Mouse (Mus musculus) common myeloid progenitor, adult 5-6 weeks (primary cell): ENCODE measurements around the gene Afp. TPM values are rescaled to one million over a fixed set of nuclear protein-coding genes. Genes with fewer than 3 reads are reported as not detected.

Experiments used
- ATAC-seq: replicated peaks from 2 replicates; pipeline ENCODE4 v1.8.0; 2016; ENCODE audit warnings: low read depth, mild to moderate bottlenecking, moderate TSS enrichment, inconsistent platforms; ENCODE audit not compliant: poor library complexity, severe bottlenecking
- total RNA-seq: library from RNA; stranded (forward); fragments of 200-1000, 187-1606 nt; gene quantifications from 2 replicates; pipeline ENCODE4 v1.2.3, GENCODE M21; 2017

Gene Afp
- 0.19 and 0.59 TPM in 2 replicates for total RNA-seq

DNA sequence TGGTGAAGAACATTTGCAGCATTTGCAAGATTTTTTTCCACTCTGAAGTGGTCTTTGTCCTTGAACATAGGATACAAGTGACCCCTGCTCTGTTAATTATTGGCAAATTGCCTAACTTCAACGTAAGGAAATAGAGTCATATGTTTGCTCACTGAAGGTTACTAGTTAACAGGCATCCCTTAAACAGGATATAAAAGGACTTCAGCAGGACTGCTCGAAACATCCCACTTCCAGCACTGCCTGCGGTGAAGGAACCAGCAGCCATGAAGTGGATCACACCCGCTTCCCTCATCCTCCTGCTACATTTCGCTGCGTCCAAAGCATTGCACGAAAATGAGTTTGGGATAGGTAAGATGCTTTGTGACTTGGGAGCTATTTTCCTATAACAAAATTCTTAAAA, at the start of gene Afp:
Gene Afp, plus strand, starts transcription at position 220 of the 400 bp plus-strand sequence.
- ATAC-seq: no peak

DNA sequence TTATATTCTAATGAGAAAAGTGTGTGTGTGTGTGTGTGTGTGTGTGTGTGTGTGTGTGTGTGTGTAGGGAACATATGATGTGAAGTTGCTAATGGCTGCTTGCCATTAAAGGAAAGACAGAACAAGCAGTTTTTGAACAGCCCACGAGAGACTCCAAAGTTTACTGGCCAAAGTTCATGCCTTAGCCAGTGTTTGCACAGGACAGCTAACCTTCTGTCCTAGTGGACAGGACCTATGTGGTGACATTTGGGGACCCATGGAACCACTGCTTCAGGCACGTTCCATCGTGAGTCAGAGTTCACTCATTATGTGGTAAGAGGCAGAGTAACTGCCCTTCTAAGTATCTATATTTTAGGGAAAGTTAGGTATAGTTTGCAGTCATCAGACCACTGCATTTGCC, 43.0 kb upstream of the Afp start:
- no peak for ATAC-seq

- ATAC-seq: no peak
Measured at GRCm38 (mm10) chr5:90449961-90450360, 40.6 kb upstream of the Afp start.

- 0 out of 2 replicates have a peak, but pooled peaks have one; percentile 32 for ATAC-seq
Measured at GRCm38 (mm10) chr5:90452711-90453110, 37.8 kb upstream of the Afp start.

- ATAC-seq: no peak
Measured at GRCm38 (mm10) chr5:90457241-90457640, 33.3 kb upstream of the Afp start.

- no peak for ATAC-seq
Measured at GRCm38 (mm10) chr5:90458727-90459126, 31.8 kb upstream of the Afp start.

- no peak for ATAC-seq
Measured at GRCm38 (mm10) chr5:90460619-90461018, 29.9 kb upstream of the Afp start, which contains the start of gene Alb. Gene Alb, plus strand, starts transcription at chr5:90460897.

DNA sequence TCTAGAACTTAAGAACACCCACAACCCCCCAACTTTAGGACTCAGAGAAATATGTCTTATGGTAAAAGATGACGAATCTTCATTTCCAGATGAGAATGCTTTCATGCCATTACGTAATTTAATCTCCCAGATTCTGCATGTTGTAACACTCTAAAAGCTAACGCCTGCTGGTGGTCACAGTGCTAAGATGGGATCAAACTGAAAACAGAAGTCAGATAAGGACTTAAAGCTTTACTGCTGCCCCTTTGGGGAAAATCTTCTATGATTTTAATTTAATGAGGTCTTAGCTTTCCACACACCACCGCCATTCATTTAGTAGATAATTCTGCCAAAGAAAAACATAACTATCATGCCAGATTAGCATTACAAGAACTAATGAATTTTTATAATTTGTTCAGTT, 23.7 kb upstream of the Afp start:
- no peak for ATAC-seq

GRCm38 (mm10) chr5:90467245-90467644, 23.3 kb upstream of the Afp start:
- no peak for ATAC-seq

DNA sequence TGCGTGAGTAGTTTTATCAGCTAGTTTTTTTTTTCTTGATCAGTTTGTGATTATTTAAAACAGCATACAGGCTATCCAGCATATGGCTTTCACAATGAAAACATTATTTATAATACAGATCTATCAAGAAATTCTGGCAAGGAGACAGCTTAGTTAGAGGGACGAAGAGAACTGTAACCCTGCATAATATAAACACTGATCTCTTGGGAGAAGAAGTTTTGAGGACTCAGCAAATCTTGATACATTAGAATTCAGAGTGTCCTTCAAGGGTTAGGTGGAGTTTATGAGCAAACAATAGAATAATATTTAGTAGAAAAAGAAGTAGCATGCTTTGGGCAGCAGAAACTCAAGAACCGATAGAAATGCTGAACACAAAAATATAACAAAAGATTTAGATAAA, 19.7 kb upstream of the Afp start:
- no peak for ATAC-seq

DNA sequence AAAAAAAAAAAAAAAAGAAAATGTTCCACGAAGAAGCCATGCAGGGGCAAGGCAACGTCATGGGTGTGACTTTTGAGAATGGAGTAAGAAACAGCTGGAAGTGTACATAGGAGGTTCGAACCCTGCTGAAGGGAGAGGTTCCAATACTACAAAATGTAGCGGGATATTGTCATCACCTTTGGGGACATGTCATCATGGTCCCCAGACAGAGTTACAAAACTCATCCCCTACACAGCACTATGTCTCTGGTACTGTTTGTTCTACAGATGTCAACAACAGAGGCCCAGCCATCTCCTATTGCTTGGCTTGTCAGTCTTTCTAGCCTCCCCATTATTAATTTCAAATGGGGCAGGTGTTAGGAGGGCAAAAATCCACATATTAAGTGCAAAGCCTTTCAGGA, 16.6 kb upstream of the Afp start:
- no peak for ATAC-seq

- no peak for ATAC-seq
Measured at GRCm38 (mm10) chr5:90474369-90474768, 16.2 kb upstream of the Afp start.

DNA sequence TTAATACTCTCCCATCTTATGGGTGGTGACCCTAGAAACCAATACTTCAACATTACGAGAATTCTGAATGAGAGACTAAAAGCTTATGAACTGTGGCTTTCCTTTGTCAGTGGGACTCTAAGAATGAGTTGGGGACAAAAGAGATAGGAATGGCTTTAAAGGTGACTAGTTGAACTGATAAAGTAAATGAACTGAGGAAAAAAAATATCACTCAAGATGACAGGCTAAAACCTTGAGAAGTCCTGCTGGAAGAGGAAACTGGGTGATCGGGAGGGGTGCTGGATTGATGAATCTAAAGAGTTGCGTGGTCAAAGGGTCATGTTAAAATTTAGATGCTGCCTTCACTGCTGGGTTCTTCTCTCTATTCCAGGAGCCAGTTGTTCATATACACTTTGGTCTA, 13.8 kb upstream of the Afp start:
- no peak for ATAC-seq

DNA sequence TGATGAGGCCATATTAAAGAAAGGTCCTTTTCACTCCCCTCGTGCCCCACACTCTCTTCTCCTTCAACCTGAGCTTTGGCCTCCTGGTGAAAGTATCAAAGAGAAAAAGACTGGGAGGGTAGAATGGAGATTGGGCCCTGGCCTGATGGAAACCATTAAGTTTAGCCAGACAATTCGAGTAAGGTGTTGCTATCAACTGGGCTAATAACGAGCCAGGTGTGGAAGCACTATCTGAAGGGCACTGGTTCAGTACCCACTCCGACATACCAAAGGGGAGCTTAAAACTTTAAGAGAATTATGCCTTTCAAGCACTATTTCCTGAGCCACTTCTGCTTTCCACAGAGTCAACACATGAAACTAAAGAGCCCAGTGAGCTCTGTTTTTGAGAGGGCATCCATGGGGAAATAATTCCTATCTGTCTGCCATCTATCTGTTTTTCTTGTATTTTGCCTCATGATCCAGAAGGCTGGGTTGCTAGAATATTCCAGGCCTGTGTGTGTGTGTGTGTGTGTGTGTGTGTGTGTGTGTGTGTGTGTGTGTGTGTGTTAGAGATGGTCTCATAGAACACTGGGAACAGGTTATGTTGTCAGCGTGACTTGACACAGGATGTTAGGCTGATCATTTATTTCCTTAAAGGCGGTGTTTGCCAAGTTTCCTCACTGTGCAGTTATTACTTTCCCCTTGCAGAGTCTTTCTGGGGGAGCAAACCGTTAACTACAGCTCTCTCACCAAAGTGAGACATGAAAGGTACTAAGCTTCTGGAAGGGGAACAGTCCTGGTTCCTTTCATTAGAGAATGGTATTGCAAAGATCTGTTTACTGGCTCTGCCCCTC, 13.0 kb upstream of the Afp start:
- peak; percentile 54; the same call in 1 of the 2 replicates for ATAC-seq

- 0 out of 2 replicates have a peak, but pooled peaks have one; percentile 39 for ATAC-seq
Measured at GRCm38 (mm10) chr5:90478886-90479285, 11.7 kb upstream of the Afp start.

- ATAC-seq: no peak
Measured at GRCm38 (mm10) chr5:90485597-90485996, 4.9 kb upstream of the Afp start.

DNA sequence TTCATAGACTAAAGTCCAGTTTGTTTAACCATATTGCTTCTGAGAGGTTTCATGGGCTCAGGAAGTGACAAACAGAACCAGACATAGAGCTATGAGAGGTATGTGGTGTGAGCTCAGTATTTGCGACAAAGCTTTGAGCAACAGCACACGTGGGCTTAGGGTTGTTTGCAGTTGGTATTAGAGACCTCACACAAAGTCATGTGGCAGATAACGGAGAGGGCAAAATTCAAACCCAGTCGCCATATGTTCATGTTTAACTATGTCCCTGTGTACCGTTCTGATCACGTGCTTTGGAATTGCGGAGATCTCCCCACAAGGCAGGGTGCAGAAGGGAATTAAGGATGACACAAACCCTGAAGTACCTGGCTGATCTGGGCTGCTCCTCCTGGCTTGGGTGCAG, 2.2 kb upstream of the Afp start:
- ATAC-seq: no peak

GRCm38 (mm10) chr5:90492440-90492839, 1.9 kb downstream of the Afp start:
- ATAC-seq: peak; percentile 72

DNA sequence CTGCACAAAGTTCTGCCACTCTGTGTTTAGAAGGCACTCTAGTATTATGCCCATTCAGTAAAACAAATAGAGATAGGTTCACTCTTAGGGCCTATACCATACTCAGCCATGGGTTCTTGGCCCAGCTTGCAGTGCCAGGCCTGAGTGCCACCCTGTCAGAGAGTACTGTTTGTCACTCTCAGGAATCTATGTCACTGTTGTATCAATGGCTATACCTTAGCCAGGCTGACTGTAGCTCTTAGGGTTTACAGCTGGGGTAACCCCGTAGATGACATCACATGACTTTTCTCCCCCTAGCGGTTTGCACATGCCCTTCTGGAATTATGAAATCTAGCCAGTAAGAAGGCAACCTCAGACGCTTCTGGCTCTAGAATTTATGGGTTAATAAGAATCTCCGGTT, 3.8 kb downstream of the Afp start:
- no peak for ATAC-seq

DNA sequence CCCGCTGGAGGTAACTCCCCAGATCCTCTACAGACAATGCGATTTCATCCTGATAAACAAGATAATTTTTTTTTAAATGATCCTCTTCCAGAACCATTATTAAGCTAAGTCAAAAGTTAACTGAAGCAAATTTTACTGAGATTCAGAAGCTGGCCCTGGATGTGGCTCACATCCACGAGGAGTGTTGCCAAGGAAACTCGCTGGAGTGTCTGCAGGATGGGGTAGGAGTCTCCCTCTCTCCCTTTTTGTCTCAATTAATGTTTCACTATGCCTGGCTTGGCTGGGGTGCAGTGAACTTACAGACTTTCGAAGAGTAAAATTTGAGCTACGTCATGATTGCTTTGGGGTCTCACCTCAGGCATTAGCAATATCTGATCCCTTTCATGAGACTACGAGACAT, 9.0 kb downstream of the Afp start:
- no peak for ATAC-seq

DNA sequence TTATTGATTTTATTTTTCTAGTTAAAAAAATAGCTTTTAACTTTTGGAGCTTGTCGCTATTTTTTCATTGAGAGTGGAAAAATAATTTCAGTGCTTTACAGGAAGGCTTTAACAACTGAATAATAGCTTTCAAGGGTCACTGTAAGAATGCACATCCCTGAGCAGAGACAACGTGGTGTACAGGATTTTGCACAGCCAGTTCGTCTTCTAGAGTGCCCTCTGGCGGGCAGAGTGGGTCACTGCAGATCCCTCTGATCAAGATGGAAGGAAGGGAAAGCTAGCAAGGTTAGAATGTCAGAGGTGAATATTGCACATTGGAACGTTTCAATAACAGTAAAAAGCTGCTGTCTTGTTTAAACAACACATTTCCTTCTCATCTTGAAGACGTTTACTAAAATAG, 10.2 kb downstream of the Afp start:
- ATAC-seq: peak; percentile 95

DNA sequence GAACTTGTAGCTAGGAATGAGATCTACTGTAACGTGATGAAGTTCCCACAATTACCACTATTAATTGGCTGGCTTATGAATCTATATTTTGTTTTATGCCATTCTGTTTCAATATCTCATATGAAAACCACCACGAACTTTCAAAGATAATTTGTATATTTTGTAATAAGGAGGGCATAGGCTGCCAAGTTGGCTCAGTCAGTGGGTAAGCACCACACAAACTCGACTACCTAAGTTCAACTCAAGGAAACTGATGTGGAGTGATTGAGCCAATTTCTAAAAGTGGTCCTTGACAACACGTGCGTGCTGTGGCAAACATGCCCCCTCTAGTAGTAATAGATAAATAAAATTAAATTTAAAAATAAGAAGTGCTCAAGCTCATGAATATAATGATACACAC, 11.2 kb downstream of the Afp start:
- no peak for ATAC-seq
